Mouse (Mus musculus) MEL (cell line): ENCODE measurements around the gene Ski. TPM values are rescaled to one million over a fixed set of nuclear protein-coding genes. Genes with fewer than 3 reads are reported as not detected.

Source experiments
- DNase-seq: peaks from one replicate; pipeline ENCODE4 v3.0.0; 2011; ENCODE audit warnings: low read depth, low spot score
- H3K27ac ChIP-seq: 2 replicates; pipeline ENCODE4 v1.5.1; 2012; ENCODE audit warnings: low read depth, mild to moderate bottlenecking, control low read depth, low read length, moderate library complexity; ENCODE audit not compliant: control insufficient read depth
- H3K27me3 ChIP-seq, 2 experiments: fragments of 150-350 bp in 1 of 2; sonication (generic) in 1 of 2; 2 replicates each; pipeline ENCODE4 v1.6.1; 2012; ENCODE audit warnings: low read length in 2 of 2, mild to moderate bottlenecking in 2 of 2, improper control_type of control experiment in 1 of 2, moderate library complexity in 1 of 2; ENCODE audit not compliant: insufficient read depth in 2 of 2, control insufficient read depth in 1 of 2
- H3K36me3 ChIP-seq, 2 experiments: 2 replicates each; pipeline ENCODE4 v1.6.1; 2012 to 2014; ENCODE audit warnings: low read length in 2 of 2, improper control_type of control experiment in 1 of 2, inconsistent platforms in 1 of 2, mild to moderate bottlenecking in 1 of 2; ENCODE audit not compliant: insufficient read depth in 2 of 2, control insufficient read depth in 1 of 2
- H3K4me1 ChIP-seq, 2 experiments: fragments of 150-350 bp in 1 of 2; sonication (generic) in 1 of 2; 2 replicates each; pipeline ENCODE4 v1.6.1; 2012; ENCODE audit warnings: low read length in 2 of 2, improper control_type of control experiment in 1 of 2, mild to moderate bottlenecking in 1 of 2; ENCODE audit not compliant: insufficient read depth in 2 of 2, control insufficient read depth in 1 of 2
- H3K4me3 ChIP-seq, 2 experiments: fragments of 150-350 bp in 1 of 2; sonication (generic) in 1 of 2; 2 replicates each; pipeline ENCODE4 v1.5.1; 2012; ENCODE audit warnings: low read depth in 2 of 2, low read length in 2 of 2, mild to moderate bottlenecking in 2 of 2, moderate library complexity in 2 of 2, control low read depth in 1 of 2, improper control_type of control experiment in 1 of 2; ENCODE audit not compliant: control insufficient read depth in 1 of 2, insufficient read depth in 1 of 2
- H3K79me2 ChIP-seq: 2 replicates; pipeline ENCODE4 v1.6.1; 2012; ENCODE audit warnings: mild to moderate bottlenecking, low read length, moderate library complexity; ENCODE audit not compliant: control insufficient read depth, poor library complexity, insufficient read depth
- H3K9ac ChIP-seq: 2 replicates; pipeline ENCODE4 v1.6.1; 2012; ENCODE audit warnings: low read depth, mild to moderate bottlenecking, control low read depth, low read length, moderate library complexity; ENCODE audit not compliant: control insufficient read depth, poor library complexity, severe bottlenecking
- H3K9me3 ChIP-seq: fragments of 150-350 bp; sonication (generic); replicated peaks from 2 replicates; pipeline ENCODE4 v1.6.1; 2012; ENCODE audit warnings: mild to moderate bottlenecking, low read length, improper control_type of control experiment, moderate library complexity; ENCODE audit not compliant: insufficient read depth
- BHLHE40 ChIP-seq: IDR thresholded peaks from 2 replicates; pipeline ENCODE4 v1.6.1; 2012; ENCODE audit warnings: low read depth, mild to moderate bottlenecking, inconsistent platforms, low read length, improper control_type of control experiment, borderline replicate concordance
- CHD1 ChIP-seq: IDR thresholded peaks from 2 replicates; pipeline ENCODE4 v1.6.1; 2012; ENCODE audit warnings: low read depth, mild to moderate bottlenecking, inconsistent platforms, low read length, improper control_type of control experiment
- ETS1 ChIP-seq: IDR thresholded peaks from 2 replicates; pipeline ENCODE4 v1.6.1; 2012; ENCODE audit warnings: low read depth, mild to moderate bottlenecking, inconsistent platforms, low read length, improper control_type of control experiment, moderate library complexity
- GABPA ChIP-seq: IDR thresholded peaks from 2 replicates; pipeline ENCODE4 v1.6.1; 2012; ENCODE audit warnings: low read depth, mild to moderate bottlenecking, inconsistent platforms, low read length, improper control_type of control experiment, moderate library complexity
- GATA1 ChIP-seq: IDR thresholded peaks from 2 replicates; pipeline ENCODE4 v1.6.1; 2011; ENCODE audit warnings: low read depth, low read length, improper control_type of control experiment
- HCFC1 ChIP-seq: IDR thresholded peaks from 2 replicates; pipeline ENCODE4 v1.6.1; 2012; ENCODE audit warnings: low read depth, mild to moderate bottlenecking, inconsistent platforms, low read length, improper control_type of control experiment, moderate library complexity
- MAZ ChIP-seq: IDR thresholded peaks from 2 replicates; pipeline ENCODE4 v1.6.1; 2012; ENCODE audit warnings: low read depth, mild to moderate bottlenecking, inconsistent platforms, low read length, improper control_type of control experiment
- MEF2A ChIP-seq: IDR thresholded peaks from 2 replicates; pipeline ENCODE4 v1.6.1; 2014; ENCODE audit warnings: low read depth, mild to moderate bottlenecking, inconsistent platforms, low read length, improper control_type of control experiment; ENCODE audit not compliant: poor library complexity, insufficient replicate concordance, severe bottlenecking; ENCODE audit errors: extremely low read depth
- MYB ChIP-seq: IDR thresholded peaks from 2 replicates; pipeline ENCODE4 v1.6.1; 2011; ENCODE audit warnings: mild to moderate bottlenecking, low read depth, low read length, improper control_type of control experiment
- MYC ChIP-seq: IDR thresholded peaks from 2 replicates; pipeline ENCODE4 v1.6.1; 2011; ENCODE audit warnings: low read depth, mild to moderate bottlenecking, low read length, improper control_type of control experiment, moderate library complexity
- NELFE ChIP-seq: IDR thresholded peaks from 2 replicates; pipeline ENCODE4 v1.6.1; 2011; ENCODE audit warnings: low read depth, low read length, improper control_type of control experiment
- RCOR1 ChIP-seq: IDR thresholded peaks from 2 replicates; pipeline ENCODE4 v1.6.1; 2012; ENCODE audit warnings: low read depth, mild to moderate bottlenecking, inconsistent platforms, low read length, improper control_type of control experiment
- SIN3A ChIP-seq: IDR thresholded peaks from 2 replicates; pipeline ENCODE4 v1.6.1; 2012; ENCODE audit warnings: low read length, improper control_type of control experiment, inconsistent platforms
- SMC3 ChIP-seq: IDR thresholded peaks from 2 replicates; pipeline ENCODE4 v1.6.1; 2011; ENCODE audit warnings: low read depth, low read length, improper control_type of control experiment
- TAL1 ChIP-seq: IDR thresholded peaks from 2 replicates; pipeline ENCODE4 v1.6.1; 2012; ENCODE audit warnings: mild to moderate bottlenecking, inconsistent platforms, low read length, moderate library complexity, mixed read lengths
- TBP ChIP-seq: IDR thresholded peaks from 2 replicates; pipeline ENCODE4 v1.8.0; 2011; ENCODE audit warnings: low read depth, low read length, improper control_type of control experiment
- UBTF ChIP-seq: IDR thresholded peaks from 2 replicates; pipeline ENCODE4 v1.6.1; 2012; ENCODE audit warnings: low read depth, mild to moderate bottlenecking, inconsistent platforms, low read length, improper control_type of control experiment, moderate library complexity, borderline replicate concordance; ENCODE audit not compliant: insufficient read depth
- USF2 ChIP-seq, 2 experiments: IDR thresholded peaks; 2 replicates each; pipeline ENCODE4 v1.6.1; 2011 to 2012; ENCODE audit warnings: improper control_type of control experiment in 2 of 2, low read length in 2 of 2, borderline replicate concordance in 1 of 2, inconsistent platforms in 1 of 2, low read depth in 1 of 2, mild to moderate bottlenecking in 1 of 2; ENCODE audit not compliant: insufficient read depth in 1 of 2
- ZNF384 ChIP-seq: IDR thresholded peaks from 2 replicates; pipeline ENCODE4 v1.6.1; 2012; ENCODE audit warnings: low read depth, mild to moderate bottlenecking, inconsistent platforms, low read length, improper control_type of control experiment
- polyA plus RNA-seq, 2 experiments: library from polyadenylated mRNA; stranded (reverse) in 1 of 2; unstranded in 1 of 2; fragments of >175 nt in 1 of 2; fragments of >200 nt in 1 of 2; gene quantifications; 2 replicates each; pipeline versions ENCODE4 v1.2.1 to v1.2.4; 2012; ENCODE audit warnings: low replicate concordance in 2 of 2, low read depth in 1 of 2; ENCODE audit not compliant: insufficient read length in 2 of 2, insufficient read depth in 1 of 2, missing spikeins in 1 of 2
- total RNA-seq: library from RNA; depleted of rRNA; stranded (reverse); fragments of 300-350 nt; gene quantifications from 2 replicates; pipeline ENCODE4 v1.2.3, GENCODE M21; 2012

Ski gene
- total and polyA plus RNA-seq, 3 experiments, result 6.9 to 16.1 TPM; not detected in 1

- TF ChIP-seq MYB (no peak), SIN3A (peak; percentile 48; the same call in 1 of the 2 replicates), NELFE (no peak), USF2 (IDR thresholded peaks at IDR 0.05; ENCODE audit: borderline replicate concordance in 1 of 2, insufficient read depth in 1 of 2, low read depth in 1 of 2, low read length in 2 of 2) (no peak), ETS1 (no peak), HCFC1 (peak; percentile 70), GABPA (no peak), UBTF (0 out of 2 replicates have a peak, but pooled peaks have one; percentile 50), MYC (no peak)
Measured at GRCm38 (mm10) chr4:155222841-155223593, 625 bp upstream of the Ski start (continued).

GRCm38 (mm10) chr4:155221599-155222551 lies 517 bp downstream of the Ski start:
- Histone ChIP-seq H3K4me1 (peaks cover 11 to 24% of the 10 kb centered on the region in 2 experiments), H3K9me3 (no peaks in the 10 kb centered on the region), H3K79me2 (peaks cover 30% of the 10 kb centered on the region), H3K9ac (peak overlapping the region; percentile 57), H3K27ac (no peak overlapping the region), H3K36me3 (peaks cover 0 to 6% of the 10 kb centered on the region in 2 experiments; a peak in 2 of 4 replicates), H3K4me3 (peak overlapping the region; percentile 61 to 85), H3K27me3 (no peaks in the 10 kb centered on the region)
- peak; percentile 80 for DNase-seq
- TF ChIP-seq CHD1 (0 out of 2 replicates have a peak, but pooled peaks have one; percentile 58), UBTF (peak; percentile 41; the same call in 1 of the 2 replicates), MAZ (no peak)

- no peak for TF ChIP-seq TBP
- TF ChIP-seq MYC, result no peak
- TF ChIP-seq ZNF384, result no peak
- no peak for TF ChIP-seq BHLHE40
- no peak for TF ChIP-seq GABPA
- no peak for TF ChIP-seq SMC3
- TF ChIP-seq TAL1, result no peak
- TF ChIP-seq RCOR1, result no peak
- TF ChIP-seq MAZ, result no peak
- TF ChIP-seq GATA1, result no peak
- no peak for TF ChIP-seq SIN3A
- TF ChIP-seq MEF2A, result no peak
- H3K27me3 ChIP-seq, result no peaks in the 10 kb centered on the region
- H3K79me2 ChIP-seq, result peaks cover 31% of the 10 kb centered on the region
- H3K9ac ChIP-seq, result peak overlapping the region; percentile 57
- peaks cover 11 to 26% of the 10 kb centered on the region in 2 experiments for H3K4me1 ChIP-seq
- H3K36me3 ChIP-seq, result peaks cover 0 to 6% of the 10 kb centered on the region in 2 experiments; a peak in 2 of 4 replicates
- DNase-seq, result no peak
- peak overlapping the region; percentile 61 to 85 for H3K4me3 ChIP-seq
- no peaks in the 10 kb centered on the region for H3K9me3 ChIP-seq
- H3K27ac ChIP-seq, result no peak overlapping the region
Measured at GRCm38 (mm10) chr4:155221106-155221505, 1.3 kb downstream of the Ski start.
